Mouse (Mus musculus): ENCODE data around the gene Sgpl1.

- no peak for TF ChIP-seq TAL1 (IDR thresholded peaks at IDR 0.05; ENCODE audit: low read length)
- TF ChIP-seq GATA1 (IDR thresholded peaks at IDR 0.05; ENCODE audit: low read length): no peak
Observed at GRCm38 (mm10) chr10:61063271-61063864, 84.1 kb downstream of the Sgpl1 start.

Measured in erythroblast, embryonic 14.5 days (primary cell).